Mouse (Mus musculus) heart, embryonic 12.5 days (tissue): ENCODE measurements around the gene Eif2s1. TPM values are rescaled to one million over a fixed set of nuclear protein-coding genes. Genes with fewer than 3 reads are reported as not detected.

Source experiments
- ATAC-seq: fragments of 200-750 bp; cut with Nextera tagmentation; 2 replicates; pipeline ENCODE4 v1.8.0; 2017; ENCODE audit warnings: moderate TSS enrichment, moderate library complexity; ENCODE audit not compliant: insufficient number of reproducible peaks, low FRiP score
- H3K27ac ChIP-seq: fragments of 300-500 bp; sonication (generic); 2 replicates; pipeline ENCODE4 v1.5.1; 2016; ENCODE audit warnings: mild to moderate bottlenecking, moderate library complexity; ENCODE audit not compliant: poor library complexity, severe bottlenecking
- H3K27me3 ChIP-seq: fragments of 300-500 bp; sonication (generic); replicated peaks from 2 replicates; pipeline ENCODE4 v1.6.1; 2016; ENCODE audit warnings: mild to moderate bottlenecking, moderate library complexity
- H3K36me3 ChIP-seq: fragments of 300-500 bp; sonication (generic); 2 replicates; pipeline ENCODE4 v1.6.1; 2016; ENCODE audit warnings: mild to moderate bottlenecking, moderate library complexity
- H3K4me1 ChIP-seq: fragments of 300-500 bp; sonication (generic); replicated peaks from 2 replicates; pipeline ENCODE4 v1.6.1; 2016; ENCODE audit warnings: mild to moderate bottlenecking
- H3K4me2 ChIP-seq: fragments of 300-500 bp; sonication (generic); 2 replicates; pipeline ENCODE4 v1.6.1; 2016; ENCODE audit warnings: mild to moderate bottlenecking, moderate library complexity
- H3K4me3 ChIP-seq: fragments of 300-500 bp; sonication (generic); 2 replicates; pipeline ENCODE4 v1.5.1; 2016; ENCODE audit warnings: mild to moderate bottlenecking
- H3K9ac ChIP-seq: fragments of 300-500 bp; sonication (generic); 2 replicates; pipeline ENCODE4 v1.6.1; 2016; ENCODE audit warnings: mild to moderate bottlenecking, moderate library complexity
- H3K9me3 ChIP-seq: fragments of 300-500 bp; sonication (generic); replicated peaks from 2 replicates; pipeline ENCODE4 v1.6.1; 2016; ENCODE audit warnings: mild to moderate bottlenecking, moderate library complexity
- WGBS: fragments of 180-500 bp; shearing (Covaris S2); methylation state at CpG from one replicate; pipeline ENCODE4 v1.1.7; 2016; 5-methylcytosine and 5-hydroxymethylcytosine counted together
- polyA plus RNA-seq: library from polyadenylated mRNA; unstranded; fragments of >200 nt; fragmentation: Nextera tagmentation; extraction: Ambion mirVana; gene quantifications from 2 replicates; pipeline ENCODE4 v1.2.1, GENCODE M21; 2016

The Eif2s1 gene
- polyA plus RNA-seq = 160 TPM in 2 replicates

DNA sequence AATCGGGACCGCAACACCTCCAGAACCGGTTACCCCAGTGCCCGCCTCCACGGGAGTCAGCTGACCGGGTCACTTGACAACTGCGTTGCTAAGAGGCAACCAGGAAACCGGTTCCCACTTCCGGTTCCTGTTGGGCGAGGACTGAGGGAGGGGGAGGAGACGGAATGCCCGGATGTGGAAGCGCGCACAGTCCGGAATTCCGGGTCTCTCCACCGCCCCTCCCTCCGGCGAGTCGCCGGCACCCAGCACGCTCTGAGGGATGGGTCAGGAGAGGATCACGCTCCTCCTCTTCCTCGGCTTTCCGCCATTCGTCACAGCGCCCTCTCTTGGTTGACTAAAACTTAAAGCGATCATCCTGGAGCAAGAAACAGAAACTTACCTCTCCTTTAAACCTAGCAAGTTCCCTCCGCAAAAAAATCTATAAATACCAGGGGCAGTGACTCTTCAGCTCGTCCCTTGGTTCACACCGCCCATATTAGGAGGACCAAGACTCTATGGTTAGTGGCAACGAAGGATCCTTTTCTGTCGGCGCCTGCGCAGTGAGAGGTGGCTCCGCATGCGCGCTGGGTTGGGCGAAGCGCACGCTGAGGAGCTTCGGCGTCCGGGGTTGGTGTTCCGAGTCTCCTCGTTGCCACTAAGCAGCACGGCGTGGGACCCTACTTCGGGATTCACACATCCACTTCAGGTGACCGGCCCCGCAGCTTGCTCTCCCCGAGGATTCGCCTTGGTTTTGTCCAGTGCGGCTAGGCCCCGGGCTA, at the start of gene Eif2s1, which contains the start of gene Atp6v1d:
Eif2s1 (plus strand) TSS at position 324 of the 758 bp plus-strand sequence.
Atp6v1d (minus strand) TSS at position 143 of the 758 bp plus-strand sequence.
- Histone ChIP-seq H3K4me2 (peak within 1 kb of the TSS; percentile 75), H3K4me1 (peaks cover 16% of the 10 kb centered on the region), H3K9me3 (no peaks in the 10 kb centered on the region), H3K9ac (peak within 1 kb of the TSS; percentile 91), H3K27ac (peak within 1 kb of the TSS; percentile 77), H3K27me3 (no peaks in the 10 kb centered on the region), H3K4me3 (peak within 1 kb of the TSS; percentile 92), H3K36me3 (peaks cover 7% of the 10 kb centered on the region)
- ATAC-seq = peak; percentile 100
- under 1% methylated on average over 55 of the region's 55 CpGs for WGBS

- Histone ChIP-seq H3K4me3 (no peak overlapping the region), H3K27ac (no peak overlapping the region), H3K27me3 (no peaks in the 10 kb centered on the region), H3K4me1 (no peaks in the 10 kb centered on the region), H3K9ac (no peak overlapping the region), H3K36me3 (peaks cover 12% of the 10 kb centered on the region), H3K4me2 (no peak overlapping the region), H3K9me3 (no peaks in the 10 kb centered on the region)
- ATAC-seq = no peak
Observed at GRCm38 (mm10) chr12:78814437-78814836, 47.2 kb upstream of the Eif2s1 start.

DNA sequence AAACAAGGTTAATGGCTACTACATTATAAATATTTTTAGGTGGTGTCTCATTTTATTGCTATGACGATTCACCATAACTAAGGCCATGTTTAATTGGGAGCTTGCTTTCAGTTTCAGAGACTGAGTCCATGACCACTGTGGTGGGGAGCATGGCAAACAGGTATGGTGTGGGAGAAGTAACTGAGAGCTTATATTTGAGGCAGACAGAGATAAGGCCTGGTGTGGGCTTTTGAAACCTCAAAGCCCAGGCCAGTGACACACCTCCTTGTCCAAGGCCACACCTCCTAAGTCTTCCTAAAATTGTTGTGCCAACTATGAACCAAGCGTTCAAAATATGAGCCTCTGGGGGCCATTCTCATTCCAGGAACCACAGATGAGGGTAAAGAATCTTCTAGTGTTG, 27.1 kb upstream of the Eif2s1 start:
- Histone ChIP-seq H3K4me2 (no peak overlapping the region), H3K4me3 (no peak overlapping the region), H3K36me3 (peaks cover 44% of the 10 kb centered on the region), H3K9ac (no peak overlapping the region), H3K4me1 (no peaks in the 10 kb centered on the region), H3K27ac (no peak overlapping the region), H3K27me3 (no peaks in the 10 kb centered on the region), H3K9me3 (no peaks in the 10 kb centered on the region)
- WGBS = 93% methylated on average over 2 of the region's 2 CpGs
- no peak for ATAC-seq

DNA sequence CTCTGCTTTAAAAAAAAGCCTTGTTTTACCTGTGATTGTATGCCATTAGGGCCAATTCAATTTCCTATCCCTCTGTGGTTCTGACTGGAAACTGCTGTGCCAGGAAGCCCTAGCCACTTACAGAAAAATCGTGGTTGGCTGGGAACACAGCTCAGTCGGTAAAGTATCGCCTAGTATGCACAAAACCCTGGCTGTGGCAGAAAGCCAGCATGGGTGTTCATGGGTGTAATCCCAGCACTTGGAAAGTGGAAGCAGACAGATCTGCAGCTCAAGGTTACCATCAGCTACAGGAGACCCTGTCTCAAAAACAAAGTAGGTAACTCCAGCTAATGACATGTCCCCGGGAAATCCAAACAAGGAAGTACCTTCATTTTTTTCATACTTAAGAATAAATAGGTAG, 21.7 kb upstream of the Eif2s1 start:
- WGBS = 80% methylated on average over 4 of the region's 4 CpGs
- Histone ChIP-seq H3K27ac (no peak overlapping the region), H3K36me3 (peaks cover 58% of the 10 kb centered on the region), H3K4me2 (no peak overlapping the region), H3K9me3 (no peaks in the 10 kb centered on the region), H3K4me3 (no peak overlapping the region), H3K9ac (no peak overlapping the region), H3K27me3 (no peaks in the 10 kb centered on the region), H3K4me1 (peaks cover 4% of the 10 kb centered on the region; the same call in 1 of the 2 replicates)
- no peak for ATAC-seq

DNA sequence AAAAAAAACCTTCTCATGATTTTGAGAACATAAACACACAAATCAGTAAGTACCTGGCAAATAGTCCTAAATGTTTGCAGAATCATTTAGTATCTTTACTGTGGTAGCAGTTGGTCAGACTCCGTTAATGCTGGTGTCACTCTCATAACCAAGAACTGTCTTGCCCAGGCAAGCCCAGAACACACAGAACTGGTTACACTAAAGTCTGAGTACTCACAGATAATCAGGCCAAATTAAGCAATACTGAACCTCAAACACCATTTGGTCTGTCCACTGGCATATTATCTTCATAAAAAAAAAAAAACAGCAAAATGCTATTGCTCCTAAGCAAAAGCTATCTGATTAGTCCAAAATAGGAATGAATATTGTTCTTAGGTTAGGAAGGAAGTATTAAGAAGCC, 19.2 kb upstream of the Eif2s1 start:
- WGBS = 96% methylated on average over 1 of the region's 1 CpGs
- Histone ChIP-seq H3K9ac (no peak overlapping the region), H3K36me3 (peaks cover 56% of the 10 kb centered on the region), H3K4me3 (no peak overlapping the region), H3K27ac (no peak overlapping the region), H3K4me1 (peaks cover 4% of the 10 kb centered on the region; the same call in 1 of the 2 replicates), H3K9me3 (no peaks in the 10 kb centered on the region), H3K27me3 (no peaks in the 10 kb centered on the region), H3K4me2 (no peak overlapping the region)
- ATAC-seq = no peak

DNA sequence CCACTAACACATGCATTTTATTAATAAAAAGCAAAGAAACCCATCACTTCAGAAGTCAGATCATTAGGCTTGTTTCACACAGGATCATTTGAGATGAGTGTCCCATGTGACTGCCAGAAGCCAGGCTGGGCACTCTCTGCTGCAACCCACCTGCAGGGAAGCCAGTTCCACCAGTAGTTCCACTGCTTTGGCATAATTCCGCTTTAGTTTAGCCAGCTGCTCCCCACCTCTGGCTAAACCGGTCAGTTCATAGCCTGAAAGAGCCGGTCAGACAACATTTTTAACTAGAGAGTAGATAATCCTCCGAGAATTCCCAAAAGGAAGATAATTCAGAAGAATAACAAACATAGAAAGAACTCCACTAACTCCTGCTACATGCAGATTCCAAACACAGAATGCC, 13.4 kb upstream of the Eif2s1 start:
- Histone ChIP-seq H3K36me3 (peaks cover 55% of the 10 kb centered on the region), H3K27me3 (no peaks in the 10 kb centered on the region), H3K9me3 (no peaks in the 10 kb centered on the region), H3K27ac (no peak overlapping the region), H3K4me2 (no peak overlapping the region), H3K4me1 (no peaks in the 10 kb centered on the region), H3K4me3 (no peak overlapping the region), H3K9ac (no peak overlapping the region)
- no peak for ATAC-seq
- 87% methylated on average over 4 of the region's 4 CpGs for WGBS

- Histone ChIP-seq H3K9me3 (no peaks in the 10 kb centered on the region), H3K4me2 (peak overlapping the region; percentile 75), H3K27ac (peak overlapping the region; percentile 71), H3K9ac (peak overlapping the region; percentile 78), H3K4me1 (peaks cover 16% of the 10 kb centered on the region), H3K36me3 (peaks cover 13% of the 10 kb centered on the region), H3K27me3 (no peaks in the 10 kb centered on the region), H3K4me3 (peak overlapping the region; percentile 92)
- ATAC-seq = peak; percentile 3; the same call in 1 of the 2 replicates
- WGBS = under 1% methylated on average over 30 of the region's 30 CpGs
Observed at GRCm38 (mm10) chr12:78860921-78861495, 611 bp upstream of the Eif2s1 start.

DNA sequence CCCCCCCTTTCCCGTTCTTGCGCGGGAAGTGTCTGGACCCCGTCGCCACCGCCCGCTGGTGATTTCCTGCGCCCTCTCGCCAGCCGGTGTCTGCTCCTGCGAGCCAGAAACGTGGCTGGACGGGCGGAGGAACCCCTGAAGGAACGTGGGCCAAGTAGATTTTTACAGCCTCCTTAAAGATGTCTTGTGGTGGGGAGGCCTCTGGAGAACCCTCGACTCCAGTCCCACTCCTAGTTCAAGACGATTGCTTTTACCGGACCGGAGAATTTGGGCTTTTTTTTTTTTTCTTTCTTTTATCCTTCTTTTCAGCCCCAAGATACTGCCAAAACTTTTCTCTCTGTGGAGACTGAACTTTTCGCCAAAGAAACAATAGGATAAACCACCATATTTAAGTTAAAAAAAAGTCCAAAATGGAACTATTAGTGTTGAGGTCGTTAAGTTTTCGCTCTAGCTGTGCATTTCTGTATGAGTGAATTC, 673 bp downstream of the Eif2s1 start:
- H3K27ac ChIP-seq = peak overlapping the region; percentile 77
- peak overlapping the region; percentile 91 for H3K9ac ChIP-seq
- no peaks in the 10 kb centered on the region for H3K27me3 ChIP-seq
- no peaks in the 10 kb centered on the region for H3K9me3 ChIP-seq
- WGBS = under 1% methylated on average over 22 of the region's 22 CpGs
- peak overlapping the region; percentile 75 for H3K4me2 ChIP-seq
- peaks cover 6% of the 10 kb centered on the region for H3K36me3 ChIP-seq
- peak; percentile 34; the same call in 1 of the 2 replicates for ATAC-seq
- peak overlapping the region; percentile 92 for H3K4me3 ChIP-seq
- H3K4me1 ChIP-seq = peaks cover 16% of the 10 kb centered on the region

DNA sequence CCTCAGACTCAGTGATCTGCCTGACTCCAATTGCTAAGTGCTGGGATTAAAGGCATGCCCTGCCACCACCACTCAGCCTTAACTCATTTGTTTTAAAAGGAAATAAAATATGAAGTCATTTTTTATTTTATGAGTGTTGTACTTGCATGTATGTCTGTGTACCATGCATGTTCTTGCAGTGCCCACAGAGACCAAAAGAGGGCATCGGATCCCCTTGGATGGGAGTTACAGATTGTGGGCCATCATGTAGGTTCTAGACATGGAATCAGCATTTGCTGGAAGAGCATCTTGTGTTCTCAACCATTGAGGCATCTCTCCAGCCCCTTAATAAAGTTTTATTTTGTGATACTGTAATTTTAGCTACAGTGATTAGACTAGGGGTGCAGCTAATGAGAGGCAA, 3.8 kb downstream of the Eif2s1 start:
- Histone ChIP-seq H3K9ac (no peak overlapping the region), H3K27ac (no peak overlapping the region), H3K27me3 (no peaks in the 10 kb centered on the region), H3K4me1 (peaks cover 5% of the 10 kb centered on the region), H3K36me3 (peaks cover 31% of the 10 kb centered on the region), H3K4me3 (no peak overlapping the region), H3K4me2 (no peak overlapping the region), H3K9me3 (no peaks in the 10 kb centered on the region)
- ATAC-seq = no peak
- 91% methylated on average over 1 of the region's 1 CpGs for WGBS

DNA sequence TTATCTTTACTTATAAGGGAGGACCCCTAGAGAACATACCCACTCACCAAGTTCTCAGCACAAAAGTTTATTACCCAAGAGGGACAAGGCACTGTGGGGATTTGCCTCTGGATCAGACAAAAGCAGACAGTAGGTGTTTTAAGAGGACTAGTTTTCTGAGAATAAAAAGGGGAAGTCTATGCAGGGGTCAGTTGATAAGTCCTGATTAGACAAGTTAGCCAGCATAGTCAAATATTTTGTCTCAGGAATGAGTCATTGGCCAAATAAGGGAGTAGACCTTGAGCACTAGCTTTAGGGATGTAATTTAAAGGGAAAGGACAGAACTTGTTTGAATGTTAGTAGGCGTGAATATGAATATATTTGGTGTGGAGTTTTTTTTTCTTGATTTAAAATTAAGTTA, 6.5 kb downstream of the Eif2s1 start:
- Histone ChIP-seq H3K4me2 (no peak overlapping the region), H3K27me3 (no peaks in the 10 kb centered on the region), H3K9me3 (no peaks in the 10 kb centered on the region), H3K27ac (no peak overlapping the region), H3K9ac (no peak overlapping the region), H3K4me1 (peaks cover 2% of the 10 kb centered on the region; the same call in 1 of the 2 replicates), H3K36me3 (peaks cover 44% of the 10 kb centered on the region), H3K4me3 (no peak overlapping the region)
- no peak for ATAC-seq
- 91% methylated on average over 1 of the region's 1 CpGs for WGBS

DNA sequence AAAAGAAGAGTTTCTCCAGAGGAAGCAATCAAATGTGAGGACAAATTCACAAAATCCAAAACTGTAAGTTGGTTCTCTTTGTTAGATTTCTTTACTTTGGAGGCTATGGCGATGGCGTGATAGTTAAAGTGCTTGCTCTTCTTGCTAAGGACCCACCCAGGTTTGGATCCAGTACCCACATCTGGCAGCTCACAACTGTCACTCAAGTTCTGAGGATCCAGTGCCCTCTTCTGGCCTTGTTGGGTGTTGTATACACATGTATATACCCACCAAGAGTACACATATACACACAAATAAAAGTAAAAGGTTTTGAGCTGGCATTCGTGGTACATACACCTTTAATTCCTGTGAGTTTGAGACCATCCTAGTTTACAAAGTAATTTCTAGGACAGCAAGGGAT, 13.0 kb downstream of the Eif2s1 start:
- no peak overlapping the region for H3K27ac ChIP-seq
- no peaks in the 10 kb centered on the region for H3K27me3 ChIP-seq
- H3K36me3 ChIP-seq = peaks cover 51% of the 10 kb centered on the region
- no peaks in the 10 kb centered on the region for H3K9me3 ChIP-seq
- WGBS = 97% methylated on average over 3 of the region's 3 CpGs
- H3K4me3 ChIP-seq = no peak overlapping the region
- no peak for ATAC-seq
- H3K9ac ChIP-seq = no peak overlapping the region
- H3K4me1 ChIP-seq = no peaks in the 10 kb centered on the region
- no peak overlapping the region for H3K4me2 ChIP-seq
